Mouse (Mus musculus): Measurements from ENCODE around the gene Recql. TPM values are rescaled to one million over a fixed set of nuclear protein-coding genes. Genes with fewer than 3 reads are reported as not detected.

Recql gene
- polyA plus RNA-seq, 1 experiment from 2014 or later, result 29.9 TPM

DNA sequence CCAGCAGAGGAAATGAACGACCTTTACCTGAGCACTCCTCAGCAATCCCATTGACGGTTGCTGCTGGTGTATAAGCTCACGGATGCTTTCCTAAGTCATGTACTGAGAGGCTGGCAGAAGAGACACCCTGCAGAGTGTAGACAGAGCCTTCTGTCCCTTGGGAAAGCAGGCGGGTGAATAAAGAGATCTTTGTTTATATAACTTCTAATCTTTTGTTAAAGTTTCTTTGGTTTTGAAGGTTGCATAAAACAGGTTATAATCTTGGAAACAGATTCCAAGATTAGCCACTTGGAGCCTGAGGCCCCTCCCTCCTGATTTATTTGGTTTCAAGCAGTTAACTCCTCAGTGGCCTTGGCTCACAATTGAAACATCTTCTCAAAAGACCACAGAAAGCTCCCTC, 64.0 kb downstream of the Recql start, which contains the start of gene Slco1a5:
Slco1a5 (minus strand) TSS at position 101 of the 400 bp plus-strand sequence.
- H3K4me1 ChIP-seq (ENCODE audit: insufficient read depth), result no peaks in the 10 kb centered on the region
- no peak within 1 kb of the TSS for H3K27ac ChIP-seq (ENCODE audit: low read depth)
- no peak for TF ChIP-seq CTCF (IDR thresholded peaks at IDR 0.05; ENCODE audit: low read depth)
- H3K27me3 ChIP-seq (ENCODE audit: insufficient read depth, low read length), result no peaks in the 10 kb centered on the region
- ATAC-seq (ENCODE audit: insufficient read depth), result no peak
- H3K9ac ChIP-seq, result no peak within 1 kb of the TSS
- H3K4me2 ChIP-seq, result no peak within 1 kb of the TSS
- 24% methylated on average over 4 of the region's 4 CpGs for WGBS
- no peaks in the 10 kb centered on the region for H3K9me3 ChIP-seq (ENCODE audit: low read depth, low read length)
- H3K36me3 ChIP-seq (ENCODE audit: insufficient read depth), result no peaks in the 10 kb centered on the region
- H3K4me3 ChIP-seq (ENCODE audit: low read depth, low read length), result no peak within 1 kb of the TSS
- no peak for DNase-seq

DNA sequence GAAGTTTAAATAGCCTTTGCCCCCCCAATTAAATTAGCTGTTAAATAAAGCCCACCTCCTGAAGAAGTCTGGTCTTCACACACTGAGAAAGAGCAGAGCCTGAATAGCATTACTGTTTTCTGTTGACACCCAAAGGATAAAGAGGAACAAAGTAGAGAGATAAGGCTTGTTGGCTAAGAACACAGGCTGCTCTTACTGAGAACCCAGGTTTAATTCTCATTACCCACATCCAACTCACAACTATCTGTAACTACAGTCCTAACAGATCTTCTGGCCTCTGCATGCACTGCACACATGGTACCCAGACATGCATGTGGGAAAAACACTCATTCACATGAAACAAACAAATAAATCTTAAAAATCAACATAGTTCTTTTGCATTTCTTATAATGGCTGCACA, 69.8 kb downstream of the Recql start:
- ATAC-seq (ENCODE audit: insufficient read depth) (no peak), DNase-seq (no peak)
- no peaks in the 10 kb centered on the region for H3K36me3 ChIP-seq (ENCODE audit: insufficient read depth)
- no peaks in the 10 kb centered on the region for H3K27me3 ChIP-seq (ENCODE audit: insufficient read depth, low read length)
- H3K9me3 ChIP-seq (ENCODE audit: low read depth, low read length), result no peaks in the 10 kb centered on the region
- no peak overlapping the region for H3K27ac ChIP-seq (ENCODE audit: low read depth)
- H3K4me2 ChIP-seq, result no peak overlapping the region
- H3K4me1 ChIP-seq (ENCODE audit: insufficient read depth), result no peaks in the 10 kb centered on the region
- no peak overlapping the region for H3K9ac ChIP-seq
- TF ChIP-seq CTCF (IDR thresholded peaks at IDR 0.05; ENCODE audit: low read depth), result no peak
- no peak overlapping the region for H3K4me3 ChIP-seq (ENCODE audit: low read depth, low read length)

DNA sequence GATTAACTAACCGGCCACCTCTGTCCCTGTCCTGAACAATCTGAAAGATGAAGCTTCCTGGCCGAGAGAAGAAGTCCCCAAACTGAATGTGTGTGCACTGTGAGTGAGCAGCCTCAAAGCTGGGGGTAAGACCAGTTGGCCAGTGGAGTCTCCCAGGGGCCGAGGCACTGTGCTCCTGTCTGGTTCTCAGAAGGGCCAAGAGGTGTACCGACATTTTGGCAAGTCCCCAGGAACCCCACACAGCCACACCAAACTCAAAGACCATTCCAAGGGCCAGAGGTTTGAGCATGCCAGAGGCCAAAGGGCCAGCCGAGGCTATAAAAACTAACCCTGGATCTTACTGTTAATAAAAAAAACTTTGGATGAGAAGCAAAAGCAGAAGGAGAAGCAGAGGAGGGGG, 72.6 kb downstream of the Recql start:
- WGBS, result 82% methylated on average over 5 of the region's 5 CpGs
- no peaks in the 10 kb centered on the region for H3K36me3 ChIP-seq (ENCODE audit: insufficient read depth)
- no peaks in the 10 kb centered on the region for H3K4me1 ChIP-seq (ENCODE audit: insufficient read depth)
- H3K4me2 ChIP-seq, result no peak overlapping the region
- no peak for ATAC-seq (ENCODE audit: insufficient read depth)
- H3K27ac ChIP-seq (ENCODE audit: low read depth), result no peak overlapping the region
- peaks cover 4% of the 10 kb centered on the region; the same call in 1 of the 2 replicates for H3K9me3 ChIP-seq (ENCODE audit: low read depth, low read length)
- no peak overlapping the region for H3K9ac ChIP-seq
- TF ChIP-seq CTCF (IDR thresholded peaks at IDR 0.05; ENCODE audit: low read depth), result no peak
- H3K27me3 ChIP-seq (ENCODE audit: insufficient read depth, low read length), result no peaks in the 10 kb centered on the region
- no peak for DNase-seq
- H3K4me3 ChIP-seq (ENCODE audit: low read depth, low read length), result no peak overlapping the region

DNA sequence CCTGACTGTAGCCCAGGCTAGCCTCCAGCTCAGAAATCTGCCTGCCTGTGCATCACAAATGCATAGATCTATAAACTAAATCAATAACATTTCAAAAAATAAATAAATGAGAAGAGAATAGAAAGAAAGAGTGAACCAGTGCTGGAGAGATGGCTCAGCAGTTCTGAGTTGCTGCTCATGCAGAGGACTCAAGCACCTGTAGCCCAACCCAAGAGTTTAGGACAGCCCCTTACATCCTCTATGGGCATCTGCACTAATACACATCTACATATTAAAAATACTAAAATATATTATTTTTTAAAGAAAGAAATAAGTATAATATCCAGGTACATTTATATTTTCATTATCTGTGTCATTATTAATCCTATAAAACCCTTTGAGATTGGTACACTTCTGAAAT, 81.8 kb downstream of the Recql start:
- ATAC-seq (ENCODE audit: insufficient read depth) (no peak), DNase-seq (no peak)
- TF ChIP-seq CTCF (IDR thresholded peaks at IDR 0.05; ENCODE audit: low read depth), result no peak
- H3K9ac ChIP-seq, result no peak overlapping the region
- no peak overlapping the region for H3K4me2 ChIP-seq
- no peaks in the 10 kb centered on the region for H3K4me1 ChIP-seq (ENCODE audit: insufficient read depth)
- no peak overlapping the region for H3K4me3 ChIP-seq (ENCODE audit: low read depth, low read length)
- no peaks in the 10 kb centered on the region for H3K36me3 ChIP-seq (ENCODE audit: insufficient read depth)
- H3K27ac ChIP-seq (ENCODE audit: low read depth), result no peak overlapping the region
- H3K9me3 ChIP-seq (ENCODE audit: low read depth, low read length), result peaks cover 4% of the 10 kb centered on the region; the same call in 1 of the 2 replicates
- H3K27me3 ChIP-seq (ENCODE audit: insufficient read depth, low read length), result no peaks in the 10 kb centered on the region

Other genes starting within 250 kb of the Recql start
- not detected in 2 replicates for gene Slco1a6, start 178.6 kb downstream of the Recql start, polyA plus RNA-seq (2014; fragmentation: Nextera tagmentation; extraction: Ambion mirVana)
- gene Iapp, start 88.7 kb downstream of the Recql start, polyA plus RNA-seq (2014; fragmentation: Nextera tagmentation; extraction: Ambion mirVana), result not detected in 2 replicates
- 0.08 and 0.12 TPM in 2 replicates for gene Slco1a5, start 64.1 kb downstream of the Recql start, polyA plus RNA-seq (2014; fragmentation: Nextera tagmentation; extraction: Ambion mirVana)
- 17.7 and 21.2 TPM in 2 replicates for gene Pyroxd1, start 41.4 kb downstream of the Recql start, polyA plus RNA-seq (2014; fragmentation: Nextera tagmentation; extraction: Ambion mirVana)
- 107 and 113 TPM in 2 replicates for gene Golt1b, start 134 bp upstream of the Recql start, polyA plus RNA-seq (2014; fragmentation: Nextera tagmentation; extraction: Ambion mirVana)
- 1.5 and 1.6 TPM in 2 replicates for gene Spx, start 26.4 kb upstream of the Recql start, polyA plus RNA-seq (2014; fragmentation: Nextera tagmentation; extraction: Ambion mirVana)
- not detected in 2 replicates for gene Gys2, start 86.0 kb upstream of the Recql start, polyA plus RNA-seq (2014; fragmentation: Nextera tagmentation; extraction: Ambion mirVana)
- 215 and 230 TPM in 2 replicates for gene Ldhb, start 120.9 kb upstream of the Recql start, polyA plus RNA-seq (2014; fragmentation: Nextera tagmentation; extraction: Ambion mirVana)
- 13.6 and 16.3 TPM in 2 replicates for gene Kcnj8, start 184.5 kb upstream of the Recql start, polyA plus RNA-seq (2014; fragmentation: Nextera tagmentation; extraction: Ambion mirVana)